In the genomic region with DNA sequence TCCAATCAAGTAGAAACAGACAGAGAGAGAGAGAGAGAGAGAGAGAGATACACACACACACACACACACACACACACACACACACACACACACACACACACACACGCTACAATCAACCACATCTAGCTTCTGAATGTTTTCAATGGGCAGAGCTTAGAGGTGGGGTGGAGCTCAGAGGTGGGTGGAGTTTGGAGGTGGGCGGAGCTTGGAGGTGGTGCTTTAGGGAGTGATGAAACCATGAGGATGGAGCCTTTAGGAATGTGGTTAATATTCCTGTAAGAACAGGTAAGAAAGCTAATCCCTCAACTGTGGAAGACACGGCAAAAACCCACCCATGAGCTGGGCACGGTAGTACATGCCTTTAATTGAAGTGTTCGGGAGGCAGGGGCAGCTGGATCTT, we compare ENCODE assay signal across 20 mouse cellular contexts.
DNase-seq lines count a peak whose midpoint lies in the region.
"Had no signal": no experiment of that assay in that cellular context is flagged by ENCODE, and none has a peak within 500 bp of the region (broad histone marks: within the 10 kb centered on the region; RNA-seq: fewer than 3 reads in every experiment).

No protein-coding gene starts in this region.

- peaks cover 15% of the 10 kb centered on the region for H3K4me1 ChIP-seq in midbrain, embryonic 10.5 days
- H3K4me1 ChIP-seq: heart, embryonic 13.5 days had no signal

- H3K27ac ChIP-seq in midbrain, embryonic 10.5 days (replicated peaks): no peak overlapping the region
- H3K27ac ChIP-seq: embryonic facial prominence, embryonic 12.5 days; heart, embryonic 13.5 days; hindbrain, embryonic 15.5 days had no signal

- WGBS in midbrain, embryonic 10.5 days: 93% methylated on average over 5 of the region's 5 CpGs

- H3K9me3 ChIP-seq in midbrain, embryonic 10.5 days (replicated peaks): no peaks in the 10 kb centered on the region
- H3K9me3 ChIP-seq: embryonic facial prominence, embryonic 12.5 days; heart, embryonic 13.5 days; hindbrain, embryonic 15.5 days had no signal

- DNase-seq in lung, postnatal 10 days: peak; percentile 28
- no peak for DNase-seq in lung, postnatal 14 days
- DNase-seq in 416B (ENCODE audit: low read depth) (peak; percentile 31), WW6 (ENCODE audit: low read depth, low spot score) (peak; percentile 26)
- DNase-seq in fat pad, adult 2 months (ENCODE audit: extremely low read depth, low read depth, low spot score): peak; percentile 28
- no peak for DNase-seq in heart, adult 18-20 months
- no peak for DNase-seq in midbrain, embryonic 10.5 days (ENCODE audit: low spot score)
- no peak for DNase-seq in frontal cortex, adult 2 months (ENCODE audit: extremely low spot score in 1 of 2, low spot score in 1 of 2)
- DNase-seq: adrenal gland, adult 2 months; adrenal gland, postnatal 25 days; cerebellum, adult 11 months; cerebellum, adult 8-10 months; cerebellum, postnatal 14 days; embryo, embryonic 11 days; gastrocnemius, postnatal 25 days; heart, postnatal 36 days; kidney, adult 8-10 months had no signal

- no peaks in the 10 kb centered on the region for H3K27me3 ChIP-seq in midbrain, embryonic 10.5 days (ENCODE audit: low read depth, poor library complexity, severe bottlenecking)
- H3K27me3 ChIP-seq: embryonic facial prominence, embryonic 12.5 days; hindbrain, embryonic 15.5 days had no signal

- no peak overlapping the region for H3K4me3 ChIP-seq in midbrain, embryonic 10.5 days
- H3K4me3 ChIP-seq: embryonic facial prominence, embryonic 12.5 days; heart, embryonic 13.5 days; hindbrain, embryonic 15.5 days had no signal

- H3K36me3 ChIP-seq in midbrain, embryonic 10.5 days: no peaks in the 10 kb centered on the region
- H3K36me3 ChIP-seq: heart, embryonic 13.5 days; hindbrain, embryonic 15.5 days had no signal

Comparison
In these comparisons a context has a peak if more than half of its experiments do, and no peak if none do; other contexts are left out.
1. DNase-seq: peak in lung, postnatal 10 days (single experiment), 416B (single experiment), WW6 (single experiment) and fat pad, adult 2 months (single experiment); none in lung, postnatal 14 days (single experiment), heart, adult 18-20 months (0 of 2), midbrain, embryonic 10.5 days (single experiment) and frontal cortex, adult 2 months (0 of 2).